Mouse (Mus musculus): ENCODE measurements around the gene Jag1.

GRCm38 (mm10) chr2:137086621-137087395, 29.6 kb downstream of the Jag1 start:
- TF ChIP-seq CTCF (IDR thresholded peaks at IDR 0.05; ENCODE audit: borderline replicate concordance, insufficient read depth, low read length) (no peak), POLR2A (IDR thresholded peaks at IDR 0.05; ENCODE audit: low read depth, low read length) (no peak)

Data from embryonic fibroblast, embryonic 13.5 days (primary cell).